Mouse (Mus musculus) midbrain, embryonic 16.5 days (tissue): ENCODE measurements around the gene Epx. TPM values are rescaled to one million over a fixed set of nuclear protein-coding genes. Genes with fewer than 3 reads are reported as not detected.

Experiments
- ATAC-seq: fragments of 200-750 bp; cut with Nextera tagmentation; 2 replicates; pipeline ENCODE4 v1.8.0; 2017; ENCODE audit warnings: moderate TSS enrichment
- H3K27ac ChIP-seq: fragments of 300-500 bp; sonication (generic); 2 replicates; pipeline ENCODE4 v1.5.1; 2014; ENCODE audit warnings: mild to moderate bottlenecking, low read length, mixed read lengths
- H3K27me3 ChIP-seq: fragments of 300-500 bp; sonication (generic); 2 replicates; pipeline ENCODE4 v1.6.1; 2014; ENCODE audit warnings: low read depth, low read length, mixed read lengths; ENCODE audit not compliant: control insufficient read depth, insufficient read depth
- H3K36me3 ChIP-seq: fragments of 300-500 bp; sonication (generic); 2 replicates; pipeline ENCODE4 v1.6.1; 2014; ENCODE audit warnings: mild to moderate bottlenecking, low read length, moderate library complexity, mixed read lengths; ENCODE audit not compliant: control insufficient read depth, insufficient read depth
- H3K4me1 ChIP-seq: fragments of 300-500 bp; sonication (generic); 2 replicates; pipeline ENCODE4 v1.6.1; 2014; ENCODE audit warnings: mild to moderate bottlenecking, low read length, mixed read lengths; ENCODE audit not compliant: control insufficient read depth, insufficient read depth
- H3K4me2 ChIP-seq: fragments of 300-500 bp; sonication (generic); 2 replicates; pipeline ENCODE4 v1.6.1; 2014; ENCODE audit warnings: mild to moderate bottlenecking, low read length, mixed read lengths
- H3K4me3 ChIP-seq: fragments of 300-500 bp; sonication (generic); 2 replicates; pipeline ENCODE4 v1.5.1; 2014; ENCODE audit warnings: low read depth, mild to moderate bottlenecking, low read length, moderate library complexity, mixed read lengths
- H3K9ac ChIP-seq: fragments of 300-500 bp; sonication (generic); 2 replicates; pipeline ENCODE4 v1.6.1; 2014; ENCODE audit warnings: low read depth, low read length, mixed read lengths
- H3K9me3 ChIP-seq: fragments of 300-500 bp; sonication (generic); replicated peaks from 2 replicates; pipeline ENCODE4 v1.6.1; 2014; ENCODE audit warnings: mild to moderate bottlenecking, low read length, mixed read lengths; ENCODE audit not compliant: control insufficient read depth, poor library complexity, severe bottlenecking
- WGBS: fragments of 180-500 bp; shearing (Covaris S2); extraction: QIAGEN DNeasy Blood & Tissue Kit; methylation state at CpG from one replicate; pipeline ENCODE4 v1.1.7; 2014; 5-methylcytosine and 5-hydroxymethylcytosine counted together
- polyA plus RNA-seq: library from polyadenylated mRNA; unstranded; fragments of >200 nt; fragmentation: Nextera tagmentation; extraction: Ambion mirVana; gene quantifications from 2 replicates; pipeline ENCODE4 v1.2.1, GENCODE M21; 2015

Epx gene
- polyA plus RNA-seq, 1 experiment from 2014 or later = 0.57 TPM

GRCm38 (mm10) chr11:87816707-87817442 is 58.5 kb downstream of the Epx start:
- peak overlapping the region; percentile 68 for H3K9ac ChIP-seq
- peaks cover 9% of the 10 kb centered on the region; the same call in 1 of the 2 replicates for H3K4me1 ChIP-seq
- H3K27ac ChIP-seq = 0 out of 2 replicates have a peak overlapping the region, but pooled peaks have one; percentile 15
- H3K9me3 ChIP-seq = no peaks in the 10 kb centered on the region
- 2% methylated on average over 30 of the region's 31 CpGs for WGBS
- peak overlapping the region; percentile 81 for H3K4me2 ChIP-seq
- no peaks in the 10 kb centered on the region for H3K36me3 ChIP-seq
- peak; percentile 76 for ATAC-seq
- H3K27me3 ChIP-seq = no peaks in the 10 kb centered on the region
- H3K4me3 ChIP-seq = peak overlapping the region; percentile 43

DNA sequence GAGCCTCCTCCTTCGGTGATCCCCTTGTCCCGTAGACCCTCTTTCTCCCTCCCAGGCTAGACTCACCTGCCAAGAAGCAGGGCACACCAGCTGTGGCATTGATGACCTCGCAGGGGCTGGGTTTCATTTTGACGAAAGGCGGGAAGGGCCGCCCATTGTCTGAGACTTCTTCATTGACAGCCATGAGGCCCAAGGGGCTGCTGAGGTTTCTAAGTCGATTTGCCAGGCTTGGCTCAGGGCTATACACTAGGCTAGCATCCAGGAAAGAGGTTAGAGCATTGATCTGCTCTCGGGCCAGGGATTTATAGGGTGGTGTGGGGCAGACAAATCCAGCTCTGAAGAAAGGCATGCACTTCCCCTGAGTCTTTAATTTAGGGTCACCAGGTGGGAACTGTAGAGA is 60.5 kb downstream of the Epx start:
- ATAC-seq = no peak
- Histone ChIP-seq H3K4me1 (peaks cover 13% of the 10 kb centered on the region), H3K9me3 (no peaks in the 10 kb centered on the region), H3K27ac (no peak overlapping the region), H3K36me3 (no peaks in the 10 kb centered on the region), H3K27me3 (no peaks in the 10 kb centered on the region), H3K9ac (no peak overlapping the region), H3K4me2 (no peak overlapping the region), H3K4me3 (no peak overlapping the region)
- WGBS = 57% methylated on average over 8 of the region's 8 CpGs

Other genes starting within 250 kb of the Epx start
- gene Rnf43, start 212.8 kb downstream of the Epx start, polyA plus RNA-seq = 0.68 and 1.4 TPM in 2 replicates
- gene Supt4a, start 138.0 kb downstream of the Epx start, polyA plus RNA-seq = 127 TPM in 2 replicates
- 62.6 and 68.5 TPM in 2 replicates for gene Tspoap1, start 115.0 kb downstream of the Epx start, polyA plus RNA-seq
- 0.08 and 0.22 TPM in 2 replicates for gene Mpo, start 82.0 kb downstream of the Epx start, polyA plus RNA-seq
- gene Lpo, start 47.2 kb downstream of the Epx start, polyA plus RNA-seq = 1.9 and 3.8 TPM in 2 replicates
- gene Mks1, start 22.3 kb downstream of the Epx start, polyA plus RNA-seq = 11.0 and 13.2 TPM in 2 replicates
- not detected in 2 replicates for gene Olfr462, start 16.7 kb upstream of the Epx start, polyA plus RNA-seq
- gene Olfr463, start 21.9 kb upstream of the Epx start, polyA plus RNA-seq = not detected in 2 replicates
- 0.20 TPM in 2 replicates for gene Olfr464, start 45.4 kb upstream of the Epx start, polyA plus RNA-seq
- 57.3 and 58.8 TPM in 2 replicates for gene Dynll2, start 112.0 kb upstream of the Epx start, polyA plus RNA-seq
- gene Srsf1, start 171.8 kb upstream of the Epx start, polyA plus RNA-seq = 200 and 230 TPM in 2 replicates
- 39.5 and 47.4 TPM in 2 replicates for gene Vezf1, start 192.7 kb upstream of the Epx start, polyA plus RNA-seq
- gene Cuedc1, start 222.5 kb upstream of the Epx start, polyA plus RNA-seq = 46.1 and 54.7 TPM in 2 replicates